Mouse (Mus musculus): ENCODE measurements around the gene Rab31. TPM values are rescaled to one million over a fixed set of nuclear protein-coding genes. Genes with fewer than 3 reads are reported as not detected.

The Rab31 gene
- polyA plus RNA-seq, 1 experiment from 2014 or later = 88.8 TPM

DNA sequence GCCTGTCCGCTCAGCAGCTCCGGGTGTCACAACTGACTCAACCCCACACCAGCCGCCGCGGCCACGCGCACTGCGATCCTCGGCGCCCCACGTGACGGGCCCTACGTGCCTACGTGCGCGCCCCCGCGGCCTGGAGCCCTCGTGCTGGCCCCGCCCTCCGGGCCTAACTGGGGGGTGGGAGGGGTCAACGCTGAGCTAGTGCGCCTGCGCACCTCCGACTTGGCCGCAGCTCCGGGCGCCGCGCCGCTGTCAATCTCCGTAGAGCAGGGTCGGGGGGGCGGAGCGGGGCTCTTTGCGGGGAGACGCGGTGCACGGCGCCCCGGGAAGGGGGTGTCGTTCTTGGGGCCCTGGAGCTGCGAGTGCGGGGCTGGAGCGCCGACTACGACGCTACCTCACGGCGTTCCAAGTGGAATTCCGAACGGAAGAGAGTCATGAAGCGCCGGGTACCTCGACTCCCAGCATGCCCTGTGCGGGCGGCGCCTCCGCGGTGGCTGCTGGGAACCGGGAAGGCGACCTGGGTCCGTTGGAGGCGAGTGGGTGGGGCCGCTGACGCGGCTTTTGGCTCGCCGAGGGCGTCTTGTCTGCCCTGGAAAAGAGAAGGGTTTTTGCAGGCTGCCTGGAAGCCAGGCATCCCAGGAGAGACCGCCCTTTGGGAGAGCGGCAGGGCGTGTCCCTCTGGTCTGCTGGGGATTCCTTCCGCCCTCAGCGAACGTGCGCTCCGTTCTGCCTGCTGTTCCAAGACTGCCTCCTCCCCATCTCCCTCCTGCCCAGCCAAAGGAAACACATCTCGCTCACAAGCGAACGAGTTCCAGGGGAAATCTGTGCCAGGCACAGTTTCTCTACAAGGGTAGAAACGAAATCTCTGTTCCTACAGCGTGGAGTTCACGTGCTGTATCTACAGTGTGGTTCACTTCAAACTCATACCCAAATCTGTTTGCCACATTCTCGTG lies 158.8 kb downstream of the Rab31 start, which contains the start of gene Vapa:
Gene Vapa, minus strand, starts transcription at position 93 of the 950 bp plus-strand sequence.
- Histone ChIP-seq H3K4me2 (ENCODE audit: low read length) (peak within 1 kb of the TSS; percentile 74), H3K27ac (ENCODE audit: low read depth, low read length) (peak within 1 kb of the TSS; percentile 99), H3K27me3 (replicated peaks; ENCODE audit: control insufficient read depth, insufficient read depth, low read length) (no peaks in the 10 kb centered on the region), H3K4me3 (ENCODE audit: low read depth, low read length) (peak within 1 kb of the TSS; percentile 94), H3K4me1 (ENCODE audit: control insufficient read depth, insufficient read depth, low read length) (peaks cover 22% of the 10 kb centered on the region), H3K9me3 (replicated peaks; ENCODE audit: control insufficient read depth, low read length) (no peaks in the 10 kb centered on the region), H3K36me3 (ENCODE audit: control insufficient read depth, insufficient read depth, low read length) (no peaks in the 10 kb centered on the region), H3K9ac (ENCODE audit: low read length) (peak within 1 kb of the TSS; percentile 97)
- peak; percentile 99 for DNase-seq (ENCODE audit: low spot score)
- under 1% methylated on average over 75 of the region's 85 CpGs for WGBS
- ATAC-seq = peak; percentile 94

DNA sequence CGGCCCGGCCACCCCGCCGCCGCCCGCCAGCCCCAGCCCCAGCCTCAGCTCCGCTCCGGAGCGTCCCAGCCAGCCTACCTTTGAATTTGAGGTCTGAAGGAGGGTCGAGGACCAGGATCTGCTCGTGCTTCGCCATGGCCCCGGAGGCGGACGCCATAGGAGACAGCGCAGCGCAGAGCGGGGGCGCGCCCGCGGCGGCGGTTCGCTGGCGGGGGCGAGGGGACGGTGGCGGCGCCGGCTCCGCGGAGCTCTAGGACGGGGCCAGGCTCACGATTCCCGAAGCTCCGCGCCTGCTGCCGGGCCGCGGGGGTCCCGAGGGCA lies 159.4 kb downstream of the Rab31 start:
- peak; percentile 71 for ATAC-seq
- DNase-seq (ENCODE audit: low spot score) = no peak
- H3K9me3 ChIP-seq (replicated peaks; ENCODE audit: control insufficient read depth, low read length) = no peaks in the 10 kb centered on the region
- peak overlapping the region; percentile 94 for H3K4me3 ChIP-seq (ENCODE audit: low read depth, low read length)
- WGBS = 1% methylated on average over 36 of the region's 42 CpGs
- H3K4me1 ChIP-seq (ENCODE audit: control insufficient read depth, insufficient read depth, low read length) = peaks cover 26% of the 10 kb centered on the region
- H3K9ac ChIP-seq (ENCODE audit: low read length) = peak overlapping the region; percentile 97
- peak overlapping the region; percentile 74; the same call in 1 of the 2 replicates for H3K4me2 ChIP-seq (ENCODE audit: low read length)
- peak overlapping the region; percentile 99 for H3K27ac ChIP-seq (ENCODE audit: low read depth, low read length)
- H3K36me3 ChIP-seq (ENCODE audit: control insufficient read depth, insufficient read depth, low read length) = no peaks in the 10 kb centered on the region
- H3K27me3 ChIP-seq (replicated peaks; ENCODE audit: control insufficient read depth, insufficient read depth, low read length) = no peaks in the 10 kb centered on the region

DNA sequence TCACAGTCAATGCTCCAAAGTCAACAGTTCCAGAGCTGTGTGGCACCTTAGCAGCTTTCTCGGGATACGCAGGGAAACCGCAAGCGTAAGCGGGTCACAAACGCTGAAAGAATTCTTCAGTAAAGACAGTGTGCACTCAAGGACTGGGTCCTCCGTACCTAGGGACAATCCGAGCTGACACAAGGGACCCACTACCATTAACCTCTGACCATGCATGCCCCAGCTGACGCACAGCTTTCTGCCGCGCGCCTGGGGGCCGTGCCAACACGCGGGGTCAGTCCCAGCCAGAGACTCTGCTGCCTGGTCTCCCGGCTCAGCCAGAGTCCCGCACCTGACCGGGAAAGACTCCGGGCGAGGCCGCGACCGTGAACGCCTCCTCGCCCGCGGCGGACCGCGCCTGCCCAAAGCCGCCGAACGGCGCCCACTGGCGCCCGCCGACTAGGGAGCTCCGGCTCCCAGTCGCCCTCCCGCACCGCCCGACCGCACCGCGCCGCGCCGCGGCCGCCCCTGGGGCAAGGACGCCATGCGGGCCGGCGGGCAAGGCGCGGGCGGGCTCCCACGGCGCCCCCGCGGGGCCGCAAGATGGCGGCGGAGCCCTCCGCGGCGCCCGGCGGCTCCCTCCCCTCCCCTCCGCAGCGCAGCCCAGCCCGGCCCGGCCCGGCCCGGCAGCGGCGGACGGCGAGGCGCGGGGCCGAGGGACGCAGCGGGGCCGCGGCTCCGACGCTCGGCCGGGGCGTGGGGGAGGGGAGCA lies 160.0 kb downstream of the Rab31 start:
- peak overlapping the region; percentile 99 for H3K27ac ChIP-seq (ENCODE audit: low read depth, low read length)
- peak overlapping the region; percentile 97 for H3K9ac ChIP-seq (ENCODE audit: low read length)
- peak overlapping the region; percentile 94 for H3K4me3 ChIP-seq (ENCODE audit: low read depth, low read length)
- WGBS = 0% methylated on average over 39 of the region's 91 CpGs
- DNase-seq (ENCODE audit: low spot score) (peak; percentile 45), ATAC-seq (peak; percentile 35)
- no peaks in the 10 kb centered on the region for H3K36me3 ChIP-seq (ENCODE audit: control insufficient read depth, insufficient read depth, low read length)
- no peaks in the 10 kb centered on the region for H3K9me3 ChIP-seq (replicated peaks; ENCODE audit: control insufficient read depth, low read length)
- peak overlapping the region; percentile 74 for H3K4me2 ChIP-seq (ENCODE audit: low read length)
- no peaks in the 10 kb centered on the region for H3K27me3 ChIP-seq (replicated peaks; ENCODE audit: control insufficient read depth, insufficient read depth, low read length)
- peaks cover 30% of the 10 kb centered on the region for H3K4me1 ChIP-seq (ENCODE audit: control insufficient read depth, insufficient read depth, low read length)

DNA sequence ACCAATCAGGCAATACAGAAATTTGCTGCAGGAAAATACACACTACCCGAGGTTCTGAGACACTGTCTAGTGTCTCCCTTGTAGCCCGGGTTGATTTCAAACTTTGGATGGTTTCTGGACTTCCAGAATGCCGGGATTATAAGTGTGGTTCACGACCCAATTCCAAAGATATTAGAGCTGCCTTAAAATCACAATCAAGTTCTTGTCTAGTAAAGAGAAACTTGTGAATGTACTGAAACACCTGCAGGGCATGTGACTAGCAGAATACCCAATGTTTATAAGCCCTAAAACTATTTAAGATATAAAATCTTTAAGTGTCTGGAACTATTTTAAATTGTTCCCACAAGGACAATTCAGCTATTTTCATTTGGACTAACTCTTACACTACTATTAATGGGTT lies 160.8 kb downstream of the Rab31 start:
- H3K4me1 ChIP-seq (ENCODE audit: control insufficient read depth, insufficient read depth, low read length) = peaks cover 32% of the 10 kb centered on the region
- 2% methylated on average over 4 of the region's 4 CpGs for WGBS

DNA sequence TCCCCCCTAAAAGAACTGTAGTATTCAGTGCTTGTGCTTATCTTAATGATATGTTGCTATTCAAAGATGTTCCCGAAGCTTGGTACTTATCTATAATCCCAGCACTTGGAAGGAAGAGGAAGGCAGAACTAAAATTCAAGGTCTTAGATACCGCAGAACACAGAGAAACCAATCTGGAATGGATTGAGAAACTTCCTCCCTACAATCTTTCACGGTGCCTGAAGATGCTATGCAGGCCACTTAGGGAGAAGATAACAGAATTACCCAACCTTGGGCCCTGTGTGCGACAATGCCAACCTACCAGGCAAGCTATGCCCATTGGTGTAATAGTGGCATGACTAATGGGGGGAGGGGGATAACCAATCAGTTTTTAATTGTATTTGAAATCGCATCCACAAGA lies 163.8 kb downstream of the Rab31 start:
- Histone ChIP-seq H3K27ac (ENCODE audit: low read depth, low read length) (no peak overlapping the region), H3K9ac (ENCODE audit: low read length) (no peak overlapping the region), H3K4me2 (ENCODE audit: low read length) (no peak overlapping the region), H3K9me3 (replicated peaks; ENCODE audit: control insufficient read depth, low read length) (no peaks in the 10 kb centered on the region), H3K4me3 (ENCODE audit: low read depth, low read length) (no peak overlapping the region), H3K4me1 (ENCODE audit: control insufficient read depth, insufficient read depth, low read length) (peaks cover 29% of the 10 kb centered on the region), H3K27me3 (replicated peaks; ENCODE audit: control insufficient read depth, insufficient read depth, low read length) (no peaks in the 10 kb centered on the region), H3K36me3 (ENCODE audit: control insufficient read depth, insufficient read depth, low read length) (no peaks in the 10 kb centered on the region)
- no peak for ATAC-seq
- 84% methylated on average over 5 of the region's 5 CpGs for WGBS
- DNase-seq (ENCODE audit: low spot score) = no peak

More for the DNA sequence above, 160.8 kb downstream of the Rab31 start:
- ATAC-seq = no peak
- H3K27me3 ChIP-seq (replicated peaks; ENCODE audit: control insufficient read depth, insufficient read depth, low read length) = no peaks in the 10 kb centered on the region
- no peak for DNase-seq (ENCODE audit: low spot score)
- peak overlapping the region; percentile 74 for H3K4me2 ChIP-seq (ENCODE audit: low read length)
- H3K4me3 ChIP-seq (ENCODE audit: low read depth, low read length) = peak overlapping the region; percentile 94
- no peaks in the 10 kb centered on the region for H3K36me3 ChIP-seq (ENCODE audit: control insufficient read depth, insufficient read depth, low read length)
- H3K9me3 ChIP-seq (replicated peaks; ENCODE audit: control insufficient read depth, low read length) = no peaks in the 10 kb centered on the region
- no peak overlapping the region for H3K27ac ChIP-seq (ENCODE audit: low read depth, low read length)
- H3K9ac ChIP-seq (ENCODE audit: low read length) = peak overlapping the region; percentile 97

DNA sequence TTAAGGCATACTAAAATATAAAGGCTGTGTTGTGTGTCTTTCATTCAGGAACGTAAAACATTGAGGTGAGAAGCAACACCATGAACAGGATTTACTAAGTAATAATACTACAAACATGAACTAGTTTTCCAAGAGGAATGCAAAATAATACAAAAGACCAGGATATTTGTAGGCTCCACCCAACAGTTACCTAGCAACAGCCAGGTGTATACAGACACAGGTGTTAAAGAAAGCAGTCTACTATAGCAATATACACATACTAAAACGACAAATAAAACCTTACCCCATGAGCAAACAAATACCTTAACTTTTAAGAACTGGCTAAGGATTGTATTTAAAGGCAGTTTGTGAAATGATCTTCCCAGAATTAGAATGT lies 164.3 kb downstream of the Rab31 start:
- no peak for DNase-seq (ENCODE audit: low spot score)
- ATAC-seq = no peak
- WGBS = 71% methylated on average over 2 of the region's 2 CpGs
- Histone ChIP-seq H3K27me3 (replicated peaks; ENCODE audit: control insufficient read depth, insufficient read depth, low read length) (no peaks in the 10 kb centered on the region), H3K9me3 (replicated peaks; ENCODE audit: control insufficient read depth, low read length) (no peaks in the 10 kb centered on the region), H3K4me2 (ENCODE audit: low read length) (no peak overlapping the region), H3K27ac (ENCODE audit: low read depth, low read length) (no peak overlapping the region), H3K36me3 (ENCODE audit: control insufficient read depth, insufficient read depth, low read length) (no peaks in the 10 kb centered on the region), H3K4me1 (ENCODE audit: control insufficient read depth, insufficient read depth, low read length) (peaks cover 29% of the 10 kb centered on the region), H3K4me3 (ENCODE audit: low read depth, low read length) (no peak overlapping the region), H3K9ac (ENCODE audit: low read length) (no peak overlapping the region)

DNA sequence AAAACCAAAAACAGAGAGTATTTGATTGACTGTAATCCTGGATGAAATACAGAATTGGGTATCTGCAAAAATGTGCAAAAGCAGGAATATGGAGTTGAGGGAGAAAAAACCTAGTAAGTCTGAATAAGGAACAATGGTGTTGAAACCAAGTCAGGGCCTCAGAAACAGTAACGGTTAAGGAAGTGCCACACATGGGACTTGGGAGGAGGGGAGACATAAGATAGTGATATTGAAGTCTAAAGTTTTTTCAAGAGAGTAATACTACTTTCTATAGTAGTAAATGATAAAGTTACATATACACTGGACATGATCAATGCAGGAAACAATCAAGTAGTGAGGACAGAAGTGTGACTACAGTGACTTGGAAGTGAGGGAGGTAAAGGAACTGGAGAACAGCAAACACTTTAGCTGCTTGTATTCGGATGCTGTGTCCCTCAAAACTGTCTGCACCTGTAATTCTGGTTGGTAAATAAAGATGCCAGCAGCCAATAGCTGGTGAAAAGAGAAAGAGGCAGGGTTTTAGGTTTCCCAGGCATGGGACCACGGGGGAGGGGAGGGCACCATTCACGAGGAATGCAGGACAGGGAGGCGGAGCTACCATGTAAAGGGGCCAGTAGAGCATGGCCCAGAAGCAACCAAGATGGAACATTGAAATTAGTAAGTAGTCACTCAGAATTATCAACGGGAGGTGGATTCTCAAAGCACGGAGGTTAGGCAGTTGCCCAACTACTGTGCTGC lies 164.8 kb downstream of the Rab31 start:
- WGBS = 48% methylated on average over 7 of the region's 7 CpGs
- no peaks in the 10 kb centered on the region for H3K36me3 ChIP-seq (ENCODE audit: control insufficient read depth, insufficient read depth, low read length)
- H3K27me3 ChIP-seq (replicated peaks; ENCODE audit: control insufficient read depth, insufficient read depth, low read length) = no peaks in the 10 kb centered on the region
- DNase-seq (ENCODE audit: low spot score) (no peak), ATAC-seq (no peak)
- no peak overlapping the region for H3K4me3 ChIP-seq (ENCODE audit: low read depth, low read length)
- peaks cover 29% of the 10 kb centered on the region for H3K4me1 ChIP-seq (ENCODE audit: control insufficient read depth, insufficient read depth, low read length)
- H3K9ac ChIP-seq (ENCODE audit: low read length) = no peak overlapping the region
- H3K9me3 ChIP-seq (replicated peaks; ENCODE audit: control insufficient read depth, low read length) = no peaks in the 10 kb centered on the region
- no peak overlapping the region for H3K4me2 ChIP-seq (ENCODE audit: low read length)
- no peak overlapping the region for H3K27ac ChIP-seq (ENCODE audit: low read depth, low read length)

DNA sequence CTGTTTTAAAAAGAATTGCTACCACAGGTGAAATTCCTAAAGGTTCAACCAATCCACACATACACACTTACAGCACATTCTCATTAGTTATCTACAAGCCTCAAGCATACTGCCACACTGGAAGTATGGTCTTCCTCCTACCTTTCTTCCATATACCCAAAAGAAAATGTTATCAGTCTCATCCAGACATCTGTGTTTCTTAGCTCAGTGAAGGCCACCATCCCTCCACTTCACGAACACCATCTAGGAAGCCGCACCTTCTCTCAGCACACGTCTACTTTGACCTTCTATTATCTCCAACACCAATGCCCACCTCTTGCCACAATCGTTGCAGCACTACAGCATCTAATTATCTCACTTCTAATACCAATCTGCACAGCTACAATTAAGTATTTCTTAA lies 166.5 kb downstream of the Rab31 start:
- no peak for DNase-seq (ENCODE audit: low spot score)
- Histone ChIP-seq H3K4me1 (ENCODE audit: control insufficient read depth, insufficient read depth, low read length) (peaks cover 21% of the 10 kb centered on the region), H3K36me3 (ENCODE audit: control insufficient read depth, insufficient read depth, low read length) (no peaks in the 10 kb centered on the region), H3K4me3 (ENCODE audit: low read depth, low read length) (no peak overlapping the region), H3K9me3 (replicated peaks; ENCODE audit: control insufficient read depth, low read length) (no peaks in the 10 kb centered on the region), H3K9ac (ENCODE audit: low read length) (no peak overlapping the region), H3K4me2 (ENCODE audit: low read length) (no peak overlapping the region), H3K27ac (ENCODE audit: low read depth, low read length) (no peak overlapping the region), H3K27me3 (replicated peaks; ENCODE audit: control insufficient read depth, insufficient read depth, low read length) (no peaks in the 10 kb centered on the region)
- no peak for ATAC-seq
- WGBS = 79% methylated on average over 4 of the region's 4 CpGs
